Mouse (Mus musculus) granulocyte monocyte progenitor cell, adult 5-6 weeks (primary cell): ENCODE results near the gene 1600015I10Rik. TPM values are rescaled to one million over a fixed set of nuclear protein-coding genes. Genes with fewer than 3 reads are reported as not detected.
"Not testable (repeated sequence)": the region's sequence is repeated elsewhere in the genome, so short reads cannot be mapped to it uniquely, and the experiment has no call there.

Source experiments
- ATAC-seq: replicated peaks from 2 replicates; pipeline ENCODE4 v1.8.0; 2016; ENCODE audit warnings: mild to moderate bottlenecking, moderate TSS enrichment, inconsistent platforms; ENCODE audit not compliant: poor library complexity, severe bottlenecking
- total RNA-seq, 2 experiments: library from RNA; stranded (forward) in 1 of 2; stranded (reverse) in 1 of 2; fragments of 200-712, 200-1000 nt in 1 of 2; fragments of >200 nt in 1 of 2; fragmentation: Nextera tagmentation in 1 of 2; gene quantifications; 2 replicates each; pipeline ENCODE4 v1.2.3; 2014 to 2017

Gene 1600015I10Rik
- total RNA-seq, 2 experiments from 2014 or later = not detected

GRCm38 (mm10) chr6:48959151-48959550 is 29.5 kb downstream of the 1600015I10Rik start:
- ATAC-seq = not testable (repeated sequence)

- not testable (repeated sequence) for ATAC-seq
Observed at GRCm38 (mm10) chr6:48966696-48967095, 37.0 kb downstream of the 1600015I10Rik start.

GRCm38 (mm10) chr6:48967868-48968267 is 38.2 kb downstream of the 1600015I10Rik start:
- ATAC-seq = peak; percentile 98

GRCm38 (mm10) chr6:48974663-48975062 is 45.0 kb downstream of the 1600015I10Rik start, which contains the start of gene Doxl2:
Doxl2 (plus strand) TSS chr6:48974963.
- ATAC-seq = no peak

GRCm38 (mm10) chr6:48979616-48980015 is 49.9 kb downstream of the 1600015I10Rik start:
- no peak for ATAC-seq

GRCm38 (mm10) chr6:48982305-48982704 is 52.6 kb downstream of the 1600015I10Rik start:
- ATAC-seq = no peak

Other genes starting within 250 kb of the 1600015I10Rik start
- gene Gimap4, start 245.3 kb upstream of the 1600015I10Rik start, total RNA-seq (2014; fragmentation: Nextera tagmentation) = not detected in 2 replicates
- gene Gimap4, start 245.3 kb upstream of the 1600015I10Rik start, total RNA-seq (2017) = 0.60 and 1.3 TPM in 2 replicates
- 0.58 and 1.4 TPM in 2 replicates for gene Gimap6, start 221.7 kb upstream of the 1600015I10Rik start, total RNA-seq (2014; fragmentation: Nextera tagmentation)
- gene Gimap6, start 221.7 kb upstream of the 1600015I10Rik start, total RNA-seq (2017) = 4.1 and 6.3 TPM in 2 replicates
- gene Gm28053, start 211.3 kb upstream of the 1600015I10Rik start, total RNA-seq (2014; fragmentation: Nextera tagmentation) = 11.1 TPM in 1 of 2 replicates, not detected in the other
- gene Gm28053, start 211.3 kb upstream of the 1600015I10Rik start, total RNA-seq (2017) = 3.1 TPM in 1 of 2 replicates, not detected in the other
- gene Gimap7, start 211.3 kb upstream of the 1600015I10Rik start, total RNA-seq (2014; fragmentation: Nextera tagmentation) = not detected in 2 replicates
- not detected in 2 replicates for gene Gimap7, start 211.3 kb upstream of the 1600015I10Rik start, total RNA-seq (2017)
- gene Gimap1, start 190.8 kb upstream of the 1600015I10Rik start, total RNA-seq (2014; fragmentation: Nextera tagmentation) = 0.43 and 3.1 TPM in 2 replicates
- 0.93 and 2.0 TPM in 2 replicates for gene Gimap1, start 190.8 kb upstream of the 1600015I10Rik start, total RNA-seq (2017)
- gene Gimap5, start 183.7 kb upstream of the 1600015I10Rik start, total RNA-seq (2014; fragmentation: Nextera tagmentation) = 0.75 TPM in 1 of 2 replicates, not detected in the other
- 0.09 TPM in 1 of 2 replicates, not detected in the other for gene Gimap5, start 183.7 kb upstream of the 1600015I10Rik start, total RNA-seq (2017)
- gene Gimap3, start 159.0 kb upstream of the 1600015I10Rik start, total RNA-seq (2014; fragmentation: Nextera tagmentation) = not detected in 2 replicates
- 0.34 TPM in 1 of 2 replicates, not detected in the other for gene Gimap3, start 159.0 kb upstream of the 1600015I10Rik start, total RNA-seq (2017)
- gene Tmem176a, start 89.0 kb upstream of the 1600015I10Rik start, total RNA-seq (2014; fragmentation: Nextera tagmentation) = 36.2 and 69.4 TPM in 2 replicates
- 18.9 and 45.3 TPM in 2 replicates for gene Tmem176a, start 89.0 kb upstream of the 1600015I10Rik start, total RNA-seq (2017)
- gene Tmem176b, start 88.4 kb upstream of the 1600015I10Rik start, total RNA-seq (2014; fragmentation: Nextera tagmentation) = 127 TPM in 2 replicates
- gene Tmem176b, start 88.4 kb upstream of the 1600015I10Rik start, total RNA-seq (2017) = 88.4 and 105 TPM in 2 replicates
- 0.41 and 1.8 TPM in 2 replicates for gene Aoc1, start 57.0 kb upstream of the 1600015I10Rik start, total RNA-seq (2014; fragmentation: Nextera tagmentation)
- gene Aoc1, start 57.0 kb upstream of the 1600015I10Rik start, total RNA-seq (2017) = 0.69 TPM in 1 of 2 replicates, not detected in the other
- not detected in 2 replicates for gene Doxl2, start 45.1 kb downstream of the 1600015I10Rik start, total RNA-seq (2014; fragmentation: Nextera tagmentation)
- gene Doxl2, start 45.1 kb downstream of the 1600015I10Rik start, total RNA-seq (2017) = not detected in 2 replicates
- not detected in 2 replicates for gene Svs1, start 57.0 kb downstream of the 1600015I10Rik start, total RNA-seq (2014; fragmentation: Nextera tagmentation)
- gene Svs1, start 57.0 kb downstream of the 1600015I10Rik start, total RNA-seq (2017) = not detected in 2 replicates
- 2.5 TPM in 1 of 2 replicates, not detected in the other for gene Gpnmb, start 106.7 kb downstream of the 1600015I10Rik start, total RNA-seq (2014; fragmentation: Nextera tagmentation)
- 0.26 TPM in 1 of 2 replicates, not detected in the other for gene Gpnmb, start 106.7 kb downstream of the 1600015I10Rik start, total RNA-seq (2017)
- gene Malsu1, start 143.9 kb downstream of the 1600015I10Rik start, total RNA-seq (2014; fragmentation: Nextera tagmentation) = 30.3 and 42.4 TPM in 2 replicates
- 14.2 and 23.8 TPM in 2 replicates for gene Malsu1, start 143.9 kb downstream of the 1600015I10Rik start, total RNA-seq (2017)